Comparison of ENCODE assay signal across 20 mouse cellular contexts in the genomic region with DNA sequence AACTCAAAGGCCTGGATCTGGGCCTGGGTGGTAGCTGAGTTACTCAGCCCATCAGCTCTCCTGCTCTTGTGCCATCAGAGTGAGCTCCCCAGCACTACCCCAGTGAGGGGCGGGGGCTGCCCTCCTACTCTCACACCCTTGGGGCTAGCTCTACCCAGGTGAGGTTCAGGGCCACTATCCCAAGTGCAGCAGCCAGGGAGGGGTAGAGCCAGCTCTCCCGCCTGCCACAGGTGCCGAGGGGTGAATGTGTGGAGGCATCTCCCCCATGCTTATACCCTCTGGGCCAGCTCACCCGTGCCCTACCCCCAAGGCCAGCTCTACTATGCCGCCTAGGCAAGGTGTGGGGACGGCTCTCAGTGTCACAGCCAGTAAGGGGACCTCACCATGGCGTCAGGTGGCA.
DNase-seq lines count a peak whose midpoint lies in the region; ATAC-seq and TF ChIP-seq lines count a peak whose summit lies in the region.
"Had no signal": no experiment of that assay in that cellular context is flagged by ENCODE, and none has a peak within 500 bp of the region (broad histone marks: within the 10 kb centered on the region; RNA-seq: fewer than 3 reads in every experiment).

No protein-coding gene starts in this region.

- H3K27me3 ChIP-seq in embryonic facial prominence, embryonic 11.5 days (ENCODE audit: control insufficient read depth, insufficient read depth, low read length) = no peaks in the 10 kb centered on the region
- no peaks in the 10 kb centered on the region for H3K27me3 ChIP-seq in embryonic facial prominence, embryonic 10.5 days (replicated peaks; ENCODE audit: low read depth, poor library complexity, severe bottlenecking)
- H3K27me3 ChIP-seq in heart, embryonic 10.5 days (ENCODE audit: insufficient read depth, poor library complexity, severe bottlenecking) = no peaks in the 10 kb centered on the region
- H3K27me3 ChIP-seq in hindbrain, postnatal 0 days (ENCODE audit: insufficient read depth, low read length) = no peaks in the 10 kb centered on the region
- no peaks in the 10 kb centered on the region for H3K27me3 ChIP-seq in hindbrain, embryonic 13.5 days
- H3K27me3 ChIP-seq in midbrain, embryonic 12.5 days = no peaks in the 10 kb centered on the region
- no peaks in the 10 kb centered on the region for H3K27me3 ChIP-seq in midbrain, embryonic 16.5 days (ENCODE audit: control insufficient read depth, insufficient read depth, low read depth, low read length)
- H3K27me3 ChIP-seq: liver, embryonic 15.5 days; lung, embryonic 15.5 days had no signal

- intact Hi-C loops in heart, postnatal 10 days (cut with DNase I) = no loop called here

- DNase-seq in embryonic facial prominence, embryonic 11.5 days (ENCODE audit: low spot score) = no peak
- no peak for DNase-seq in embryonic facial prominence, embryonic 10.5 days (ENCODE audit: low spot score)
- no peak for DNase-seq in heart, embryonic 10.5 days (ENCODE audit: low spot score)
- DNase-seq in heart, postnatal 10 days = no peak
- DNase-seq in hindbrain, postnatal 0 days (ENCODE audit: low spot score) = no peak
- DNase-seq: adrenal gland, postnatal 14 days; cerebellum, adult 8-10 months; cerebellum, postnatal 36 days; gastrocnemius, postnatal 10 days; kidney, postnatal 10 days; liver; thymus, postnatal 25 days had no signal

- H3K27ac ChIP-seq in embryonic facial prominence, embryonic 11.5 days (replicated peaks; ENCODE audit: low read depth, low read length) = no peak overlapping the region
- no peak overlapping the region for H3K27ac ChIP-seq in embryonic facial prominence, embryonic 10.5 days (replicated peaks)
- H3K27ac ChIP-seq in heart, embryonic 10.5 days = peak overlapping the region; percentile 16; the same call in 1 of the 2 replicates
- no peak overlapping the region for H3K27ac ChIP-seq in hindbrain, postnatal 0 days
- no peak overlapping the region for H3K27ac ChIP-seq in hindbrain, embryonic 13.5 days
- H3K27ac ChIP-seq in midbrain, embryonic 12.5 days (replicated peaks) = no peak overlapping the region
- no peak overlapping the region for H3K27ac ChIP-seq in midbrain, embryonic 16.5 days (ENCODE audit: low read length)
- H3K27ac ChIP-seq: limb, embryonic 10.5 days; liver, embryonic 15.5 days; lung, embryonic 15.5 days; macrophage had no signal

- no peaks in the 10 kb centered on the region for H3K36me3 ChIP-seq in embryonic facial prominence, embryonic 11.5 days (replicated peaks; ENCODE audit: control insufficient read depth, insufficient read depth, low read depth, low read length)
- H3K36me3 ChIP-seq in embryonic facial prominence, embryonic 10.5 days (replicated peaks) = peaks cover 12% of the 10 kb centered on the region
- H3K36me3 ChIP-seq in heart, embryonic 10.5 days = peaks cover 23% of the 10 kb centered on the region
- no peaks in the 10 kb centered on the region for H3K36me3 ChIP-seq in hindbrain, postnatal 0 days (ENCODE audit: insufficient read depth, low read length)
- H3K36me3 ChIP-seq in hindbrain, embryonic 13.5 days = peaks cover 3% of the 10 kb centered on the region; the same call in 1 of the 2 replicates
- peaks cover 3% of the 10 kb centered on the region; the same call in 1 of the 2 replicates for H3K36me3 ChIP-seq in midbrain, embryonic 12.5 days
- H3K36me3 ChIP-seq in midbrain, embryonic 16.5 days (ENCODE audit: control insufficient read depth, insufficient read depth, low read length) = no peaks in the 10 kb centered on the region
- H3K36me3 ChIP-seq: liver, embryonic 15.5 days had no signal

- no peak for TF ChIP-seq CTCF in hindbrain, postnatal 0 days (IDR thresholded peaks at IDR 0.05; ENCODE audit: low read depth)

- H3K9ac ChIP-seq in embryonic facial prominence, embryonic 11.5 days (replicated peaks; ENCODE audit: low read length) = no peak overlapping the region
- H3K9ac ChIP-seq in hindbrain, postnatal 0 days (replicated peaks; ENCODE audit: low read length) = no peak overlapping the region
- no peak overlapping the region for H3K9ac ChIP-seq in hindbrain, embryonic 13.5 days
- no peak overlapping the region for H3K9ac ChIP-seq in midbrain, embryonic 12.5 days (replicated peaks)
- H3K9ac ChIP-seq in midbrain, embryonic 16.5 days (ENCODE audit: low read depth, low read length) = no peak overlapping the region
- H3K9ac ChIP-seq: liver, embryonic 15.5 days; lung, embryonic 15.5 days had no signal

- H3K9me3 ChIP-seq in embryonic facial prominence, embryonic 11.5 days (replicated peaks; ENCODE audit: control insufficient read depth, low read length) = no peaks in the 10 kb centered on the region
- peaks cover 3% of the 10 kb centered on the region; the same call in 1 of the 2 replicates for H3K9me3 ChIP-seq in embryonic facial prominence, embryonic 10.5 days
- no peaks in the 10 kb centered on the region for H3K9me3 ChIP-seq in heart, embryonic 10.5 days
- no peaks in the 10 kb centered on the region for H3K9me3 ChIP-seq in hindbrain, postnatal 0 days (ENCODE audit: low read length)
- H3K9me3 ChIP-seq in hindbrain, embryonic 13.5 days = no peaks in the 10 kb centered on the region
- H3K9me3 ChIP-seq in midbrain, embryonic 12.5 days = peaks cover under 1% of the 10 kb centered on the region; the same call in 1 of the 2 replicates
- 0 out of 2 replicates have a peak, but pooled peaks cover 1% of the 10 kb centered on the region for H3K9me3 ChIP-seq in midbrain, embryonic 16.5 days (replicated peaks; ENCODE audit: control insufficient read depth, low read length, poor library complexity, severe bottlenecking)
- H3K9me3 ChIP-seq: limb, embryonic 10.5 days; liver, embryonic 15.5 days had no signal

- no peaks in the 10 kb centered on the region for H3K4me1 ChIP-seq in embryonic facial prominence, embryonic 11.5 days (ENCODE audit: control insufficient read depth, insufficient read depth, low read length)
- H3K4me1 ChIP-seq in embryonic facial prominence, embryonic 10.5 days = no peaks in the 10 kb centered on the region
- H3K4me1 ChIP-seq in heart, embryonic 10.5 days = peaks cover 16% of the 10 kb centered on the region; the same call in 1 of the 2 replicates
- no peaks in the 10 kb centered on the region for H3K4me1 ChIP-seq in hindbrain, postnatal 0 days (ENCODE audit: insufficient read depth, low read length)
- H3K4me1 ChIP-seq in hindbrain, embryonic 13.5 days (replicated peaks) = no peaks in the 10 kb centered on the region; the same call in 1 of the 2 replicates
- no peaks in the 10 kb centered on the region for H3K4me1 ChIP-seq in midbrain, embryonic 12.5 days
- no peaks in the 10 kb centered on the region for H3K4me1 ChIP-seq in midbrain, embryonic 16.5 days (ENCODE audit: control insufficient read depth, insufficient read depth, low read length)
- H3K4me1 ChIP-seq: limb, embryonic 10.5 days; liver, embryonic 15.5 days had no signal

- WGBS in embryonic facial prominence, embryonic 11.5 days = 87% methylated on average over 7 of the region's 7 CpGs
- WGBS in embryonic facial prominence, embryonic 10.5 days = 86% methylated on average over 7 of the region's 7 CpGs
- 88% methylated on average over 7 of the region's 7 CpGs for WGBS in heart, embryonic 10.5 days
- 92% methylated on average over 7 of the region's 7 CpGs for WGBS in hindbrain, postnatal 0 days
- WGBS in hindbrain, embryonic 13.5 days = 93% methylated on average over 7 of the region's 7 CpGs
- 87% methylated on average over 6 of the region's 7 CpGs for WGBS in midbrain, embryonic 12.5 days
- 91% methylated on average over 7 of the region's 7 CpGs for WGBS in midbrain, embryonic 16.5 days

- 0 out of 2 replicates have a peak, but pooled peaks have one; percentile 18 for ATAC-seq in embryonic facial prominence, embryonic 11.5 days (replicated peaks; ENCODE audit: insufficient number of reproducible peaks, low FRiP score, low TSS enrichment, low read depth)
- ATAC-seq in hindbrain, postnatal 0 days = 0 out of 2 replicates have a peak, but pooled peaks have one; percentile 5
- no peak for ATAC-seq in hindbrain, embryonic 13.5 days (ENCODE audit: low FRiP score)
- ATAC-seq in midbrain, embryonic 12.5 days (ENCODE audit: low FRiP score, low read depth) = peak; percentile 34; the same call in 1 of the 2 replicates
- no peak for ATAC-seq in midbrain, embryonic 16.5 days
- ATAC-seq: forebrain, embryonic 14.5 days had no signal

- H3K4me2 ChIP-seq in embryonic facial prominence, embryonic 11.5 days (ENCODE audit: low read depth, low read length) = no peak overlapping the region
- H3K4me2 ChIP-seq in hindbrain, postnatal 0 days (ENCODE audit: low read depth, low read length) = no peak overlapping the region
- H3K4me2 ChIP-seq in hindbrain, embryonic 13.5 days = no peak overlapping the region
- H3K4me2 ChIP-seq in midbrain, embryonic 12.5 days (replicated peaks) = no peak overlapping the region
- no peak overlapping the region for H3K4me2 ChIP-seq in midbrain, embryonic 16.5 days (ENCODE audit: low read length)
- H3K4me2 ChIP-seq: liver, embryonic 15.5 days; lung, embryonic 15.5 days had no signal

- no peak overlapping the region for H3K4me3 ChIP-seq in embryonic facial prominence, embryonic 11.5 days (ENCODE audit: low read depth, low read length)
- no peak overlapping the region for H3K4me3 ChIP-seq in embryonic facial prominence, embryonic 10.5 days
- H3K4me3 ChIP-seq in heart, embryonic 10.5 days = no peak overlapping the region
- H3K4me3 ChIP-seq in hindbrain, postnatal 0 days (ENCODE audit: low read length) = no peak overlapping the region
- H3K4me3 ChIP-seq in hindbrain, embryonic 13.5 days = no peak overlapping the region
- H3K4me3 ChIP-seq in midbrain, embryonic 12.5 days = no peak overlapping the region
- no peak overlapping the region for H3K4me3 ChIP-seq in midbrain, embryonic 16.5 days (ENCODE audit: low read depth, low read length)
- H3K4me3 ChIP-seq: limb, embryonic 10.5 days; liver, embryonic 15.5 days; lung, embryonic 15.5 days had no signal

Comparison
In these comparisons a context has a peak if more than half of its experiments do, and no peak if none do; other contexts are left out.
1. ATAC-seq: peak in embryonic facial prominence, embryonic 11.5 days (single experiment), hindbrain, postnatal 0 days (single experiment) and midbrain, embryonic 12.5 days (single experiment); none in hindbrain, embryonic 13.5 days (single experiment) and midbrain, embryonic 16.5 days (single experiment).